Mouse (Mus musculus) heart, postnatal 0 days (tissue): Measurements from ENCODE around the gene Rab31. TPM values are rescaled to one million over a fixed set of nuclear protein-coding genes. Genes with fewer than 3 reads are reported as not detected.

Source experiments
- ATAC-seq: fragments of 200-750 bp; cut with Nextera tagmentation; 2 replicates; pipeline ENCODE4 v1.8.0; 2017; ENCODE audit warnings: low read depth, moderate number of reproducible peaks, moderate library complexity; ENCODE audit not compliant: insufficient read depth
- DNase-seq: peaks from one replicate; pipeline ENCODE4 v3.0.0-alpha.2; 2016; ENCODE audit warnings: low spot score
- H3K27ac ChIP-seq: fragments of 300-500 bp; sonication (generic); 2 replicates; pipeline ENCODE4 v1.5.1; 2014; ENCODE audit warnings: low read depth, mild to moderate bottlenecking
- H3K27me3 ChIP-seq: fragments of 300-500 bp; sonication (generic); 2 replicates; pipeline ENCODE4 v1.6.1; 2014; ENCODE audit warnings: low read length, mixed read lengths; ENCODE audit not compliant: control insufficient read depth, insufficient read depth
- H3K36me3 ChIP-seq: fragments of 300-500 bp; sonication (generic); replicated peaks from 2 replicates; pipeline ENCODE4 v1.6.1; 2014; ENCODE audit warnings: low read length, mixed read lengths; ENCODE audit not compliant: control insufficient read depth, insufficient read depth
- H3K4me1 ChIP-seq: fragments of 300-500 bp; sonication (generic); 2 replicates; pipeline ENCODE4 v1.6.1; 2014; ENCODE audit warnings: antibody characterized with exemption; ENCODE audit not compliant: control insufficient read depth, insufficient read depth
- H3K4me2 ChIP-seq: fragments of 300-500 bp; sonication (generic); 2 replicates; pipeline ENCODE4 v1.6.1; 2014; ENCODE audit warnings: low read depth, mild to moderate bottlenecking, low read length, moderate library complexity
- H3K4me3 ChIP-seq: fragments of 300-500 bp; sonication (generic); 2 replicates; pipeline ENCODE4 v1.5.1; 2014; ENCODE audit warnings: low read depth, low read length
- H3K9ac ChIP-seq: fragments of 300-500 bp; sonication (generic); replicated peaks from 2 replicates; pipeline ENCODE4 v1.6.1; 2014; ENCODE audit warnings: low read depth, low read length, mixed read lengths
- H3K9me3 ChIP-seq: fragments of 300-500 bp; sonication (generic); replicated peaks from 2 replicates; pipeline ENCODE4 v1.6.1; 2016; ENCODE audit warnings: low read length; ENCODE audit not compliant: control insufficient read depth
- CTCF ChIP-seq: IDR thresholded peaks from 2 replicates; pipeline ENCODE4 v1.5.1; 2016; ENCODE audit warnings: antibody characterized with exemption, control low read depth, low read depth
- EP300 ChIP-seq: IDR thresholded peaks from 2 replicates; pipeline ENCODE4 v1.6.1; 2016; ENCODE audit warnings: antibody characterized with exemption, low read depth
- WGBS: fragments of 180-500 bp; shearing (Covaris S2); extraction: QIAGEN DNeasy Blood & Tissue Kit; methylation state at CpG from one replicate; pipeline ENCODE4 v1.1.7; 2014; 5-methylcytosine and 5-hydroxymethylcytosine counted together
- polyA plus RNA-seq: library from polyadenylated mRNA; unstranded; fragments of >200 nt; fragmentation: Nextera tagmentation; extraction: Ambion mirVana; gene quantifications from 2 replicates; pipeline ENCODE4 v1.2.1, GENCODE M21; 2015
- total RNA-seq: library from RNA; depleted of rRNA; stranded (reverse); fragments of >200 nt; gene quantifications from 2 replicates; pipeline ENCODE4 v1.2.3, GENCODE M21; 2014; ENCODE audit warnings: low replicate concordance; rRNA removed

The Rab31 gene
- total RNA-seq (38.1 and 44.1 TPM in 2 replicates), polyA plus RNA-seq (20.7 and 22.5 TPM in 2 replicates)

DNA sequence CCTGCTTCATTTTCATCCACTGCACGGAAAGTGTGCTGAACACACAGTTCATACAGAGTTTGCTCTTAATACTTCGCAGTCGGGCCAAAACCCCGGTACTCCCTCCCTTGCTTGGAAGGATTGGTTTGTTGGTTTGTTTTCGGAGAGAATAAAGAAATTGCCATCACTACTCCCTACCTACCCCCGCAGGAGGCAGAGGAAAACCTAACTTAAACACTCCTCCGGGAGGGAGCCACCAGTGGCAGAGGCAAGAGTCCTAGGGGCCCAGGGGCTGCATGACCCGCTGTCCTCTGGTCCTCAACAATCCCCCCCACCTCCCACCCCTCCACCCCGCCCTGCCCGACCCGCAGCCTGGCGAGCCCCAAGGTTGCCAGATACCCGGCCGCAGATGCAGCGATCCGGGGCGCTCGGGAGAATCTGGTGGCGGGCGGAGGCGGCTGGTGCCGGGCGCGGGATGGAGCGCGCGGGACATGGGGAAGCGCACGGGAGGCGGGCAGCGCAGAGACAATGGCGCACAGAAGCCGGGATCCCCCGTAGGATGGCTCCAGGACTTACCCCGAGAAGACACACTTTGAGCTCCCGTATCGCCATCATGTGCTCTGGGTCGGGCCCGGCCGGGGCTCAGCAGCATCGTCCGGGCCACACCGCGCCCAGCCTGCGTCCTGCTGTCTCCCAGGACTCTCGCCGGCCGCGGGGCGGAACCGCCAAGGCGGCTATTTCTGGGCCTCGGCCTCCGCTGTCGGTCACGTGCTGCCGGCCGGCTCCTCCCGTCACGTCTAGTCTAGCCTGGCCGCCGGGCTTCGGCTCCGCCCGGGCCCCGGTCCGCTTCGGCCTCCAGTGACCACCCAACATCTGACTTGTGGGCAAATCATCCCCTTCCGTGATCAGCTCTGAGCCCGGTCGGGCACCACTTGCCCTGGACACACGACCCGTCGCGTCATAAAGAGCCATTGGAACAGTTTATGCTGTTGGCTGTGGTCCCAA, at the start of gene Rab31:
Gene Rab31 (minus strand): TSS at position 802 of the 984 bp plus-strand sequence.
- no peak for TF ChIP-seq EP300
- no peak for TF ChIP-seq CTCF
- DNase-seq (peak; percentile 80), ATAC-seq (peak; percentile 91)
- Histone ChIP-seq H3K9ac (peak within 1 kb of the TSS; percentile 57), H3K4me3 (peak within 1 kb of the TSS; percentile 57), H3K4me1 (peaks cover 29% of the 10 kb centered on the region), H3K9me3 (no peaks in the 10 kb centered on the region), H3K36me3 (no peaks in the 10 kb centered on the region), H3K4me2 (peak within 1 kb of the TSS; percentile 94), H3K27me3 (no peaks in the 10 kb centered on the region), H3K27ac (peak within 1 kb of the TSS; percentile 58)
- under 1% methylated on average over 55 of the region's 75 CpGs for WGBS

DNA sequence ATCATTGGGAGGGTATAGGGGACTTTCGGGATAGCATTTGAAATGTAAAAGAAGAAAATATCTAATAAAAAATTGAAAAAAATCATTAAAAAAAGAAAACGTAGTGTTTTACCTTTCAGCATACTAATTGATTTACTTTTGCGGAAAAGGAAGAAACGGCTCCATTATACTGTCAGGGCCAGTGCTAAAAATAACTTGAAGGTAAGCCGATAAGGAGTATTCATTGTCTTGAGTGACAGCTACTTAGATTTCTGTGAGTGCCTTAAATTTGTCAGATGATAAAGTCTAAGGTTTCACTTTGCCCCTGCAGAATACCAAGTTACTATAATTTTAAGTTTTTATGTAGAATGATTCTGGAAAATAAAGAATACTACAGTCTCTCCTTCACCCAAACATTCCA, 47.6 kb upstream of the Rab31 start:
- Histone ChIP-seq H3K9me3 (no peaks in the 10 kb centered on the region), H3K27me3 (no peaks in the 10 kb centered on the region), H3K4me3 (no peak overlapping the region), H3K9ac (no peak overlapping the region), H3K4me1 (0 out of 2 replicates have a peak, but pooled peaks cover 10% of the 10 kb centered on the region), H3K27ac (no peak overlapping the region), H3K36me3 (peaks cover 54% of the 10 kb centered on the region), H3K4me2 (no peak overlapping the region)
- no peak for DNase-seq
- ATAC-seq, result no peak
- 39% methylated on average over 5 of the region's 5 CpGs for WGBS
- TF ChIP-seq EP300, result no peak
- no peak for TF ChIP-seq CTCF

DNA sequence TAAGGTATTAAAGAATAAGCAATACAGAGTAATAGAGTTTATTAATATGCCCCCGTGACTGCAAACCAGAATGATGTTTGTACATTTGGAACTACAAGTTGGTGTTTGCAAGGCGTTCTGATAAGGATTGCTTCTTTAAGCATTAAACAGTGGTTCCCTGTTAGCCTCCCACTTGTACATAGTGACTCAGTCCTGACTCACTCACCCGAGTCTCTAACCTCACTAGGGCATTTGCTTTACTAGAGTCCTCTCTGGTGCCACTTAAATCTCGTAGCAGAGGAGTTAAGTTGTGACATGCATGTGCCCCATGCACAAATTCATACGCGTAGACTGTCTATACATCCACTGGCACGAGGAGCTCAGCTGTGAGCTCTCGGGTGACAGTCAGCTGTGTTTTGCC, 41.2 kb upstream of the Rab31 start:
- no peak for ATAC-seq
- peaks cover 71% of the 10 kb centered on the region for H3K36me3 ChIP-seq
- no peak for TF ChIP-seq EP300
- no peak for TF ChIP-seq CTCF

DNA sequence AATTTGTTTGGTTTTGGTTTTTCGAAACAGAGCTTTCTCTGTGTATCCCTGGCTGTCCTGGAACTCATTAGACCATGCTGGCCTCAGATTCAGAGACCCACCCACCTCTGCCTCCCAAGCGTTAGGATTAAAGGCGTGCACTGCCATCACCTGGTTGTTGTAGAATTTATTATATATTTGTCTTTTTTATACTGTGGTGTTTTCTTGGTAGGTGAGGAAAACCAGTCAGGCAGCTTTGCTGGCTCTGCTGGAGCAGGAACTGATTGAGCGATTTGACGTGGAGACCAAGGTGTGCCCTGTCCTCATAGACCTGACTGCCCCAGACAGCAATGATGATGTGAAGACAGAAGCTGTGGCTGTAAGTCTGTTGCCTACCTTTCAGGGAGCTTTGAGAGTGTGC, 38.5 kb upstream of the Rab31 start:
- H3K4me1 ChIP-seq, result no peaks in the 10 kb centered on the region
- H3K9me3 ChIP-seq, result no peaks in the 10 kb centered on the region
- H3K9ac ChIP-seq, result no peak overlapping the region
- peaks cover 60% of the 10 kb centered on the region for H3K36me3 ChIP-seq
- TF ChIP-seq EP300, result no peak
- TF ChIP-seq CTCF, result no peak
- no peak overlapping the region for H3K27ac ChIP-seq
- no peak overlapping the region for H3K4me2 ChIP-seq
- no peaks in the 10 kb centered on the region for H3K27me3 ChIP-seq
- ATAC-seq, result no peak
- 89% methylated on average over 5 of the region's 5 CpGs for WGBS
- no peak for DNase-seq
- H3K4me3 ChIP-seq, result no peak overlapping the region

More for the DNA sequence above, 41.2 kb upstream of the Rab31 start:
- H3K4me3 ChIP-seq, result no peak overlapping the region
- no peak overlapping the region for H3K9ac ChIP-seq
- no peaks in the 10 kb centered on the region for H3K27me3 ChIP-seq
- no peaks in the 10 kb centered on the region for H3K9me3 ChIP-seq
- WGBS, result 89% methylated on average over 8 of the region's 8 CpGs
- H3K27ac ChIP-seq, result no peak overlapping the region
- DNase-seq, result no peak
- H3K4me1 ChIP-seq, result no peaks in the 10 kb centered on the region
- H3K4me2 ChIP-seq, result no peak overlapping the region

DNA sequence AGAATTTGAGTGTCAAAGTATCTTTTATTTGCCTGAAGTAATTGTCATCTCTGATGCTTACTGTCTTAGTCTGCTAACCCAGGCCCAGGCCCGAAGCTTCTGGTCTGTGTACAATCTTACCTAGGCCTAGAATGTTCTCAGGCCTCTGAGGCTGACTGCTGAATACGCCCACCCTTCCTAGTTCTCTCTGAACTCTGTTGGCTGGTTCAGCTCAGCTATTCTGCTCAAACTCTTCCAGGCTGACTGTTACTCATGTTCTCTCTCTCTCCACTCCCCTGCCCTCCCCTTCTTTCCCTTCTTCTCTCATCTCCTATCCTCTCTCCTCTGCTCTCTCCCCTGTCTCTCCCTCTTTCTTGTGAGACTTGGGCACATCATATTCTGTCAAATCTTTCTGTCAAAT, 33.9 kb upstream of the Rab31 start:
- ATAC-seq, result no peak
- peaks cover 29% of the 10 kb centered on the region for H3K36me3 ChIP-seq
- no peak overlapping the region for H3K9ac ChIP-seq
- DNase-seq, result no peak
- H3K27me3 ChIP-seq, result no peaks in the 10 kb centered on the region
- no peak overlapping the region for H3K4me3 ChIP-seq
- no peak overlapping the region for H3K4me2 ChIP-seq
- no peak for TF ChIP-seq CTCF
- no peaks in the 10 kb centered on the region for H3K4me1 ChIP-seq
- H3K9me3 ChIP-seq, result no peaks in the 10 kb centered on the region
- no peak overlapping the region for H3K27ac ChIP-seq
- WGBS, result 88% methylated on average over 2 of the region's 2 CpGs
